Mouse (Mus musculus): ENCODE measurements around the gene Dock8. TPM values are rescaled to one million over a fixed set of nuclear protein-coding genes. Genes with fewer than 3 reads are reported as not detected.

The Dock8 gene
- polyA plus RNA-seq, 1 experiment from 2014 or later = 0.15 TPM

DNA sequence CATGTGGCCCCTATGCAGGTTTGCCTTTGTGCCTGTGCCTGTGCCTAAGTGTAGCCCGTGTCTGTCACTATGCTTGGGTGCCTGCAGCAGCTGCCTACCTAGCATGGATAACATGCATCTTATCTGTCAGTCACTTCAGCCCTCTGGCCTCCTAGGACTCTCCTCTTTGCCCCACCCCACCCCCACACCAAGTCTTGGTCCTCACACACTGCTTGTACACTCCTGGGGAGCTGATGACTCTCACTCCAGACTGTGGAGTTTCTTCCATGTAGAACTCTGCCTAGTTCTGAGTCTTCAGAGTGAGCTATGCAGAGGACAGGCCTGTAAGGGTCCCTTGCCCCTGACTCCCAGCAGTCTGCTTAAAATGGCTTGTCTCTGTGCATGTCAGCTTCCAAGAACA, 136.8 kb downstream of the Dock8 start:
- no peak overlapping the region for H3K4me2 ChIP-seq (ENCODE audit: low read length)
- no peak for ATAC-seq
- H3K27me3 ChIP-seq (ENCODE audit: control insufficient read depth, insufficient read depth, low read depth, low read length) = no peaks in the 10 kb centered on the region; the same call in 1 of the 2 replicates
- WGBS = 68% methylated on average over 1 of the region's 1 CpGs
- no peak overlapping the region for H3K27ac ChIP-seq (ENCODE audit: low read length)
- no peaks in the 10 kb centered on the region for H3K4me1 ChIP-seq (ENCODE audit: control insufficient read depth, insufficient read depth, low read length)
- no peaks in the 10 kb centered on the region for H3K36me3 ChIP-seq (ENCODE audit: control insufficient read depth, insufficient read depth, low read length)
- no peak overlapping the region for H3K4me3 ChIP-seq (ENCODE audit: low read depth, low read length)
- H3K9me3 ChIP-seq (replicated peaks; ENCODE audit: control insufficient read depth, low read length, poor library complexity, severe bottlenecking) = no peaks in the 10 kb centered on the region
- no peak overlapping the region for H3K9ac ChIP-seq (ENCODE audit: low read depth, low read length)

- ATAC-seq = no peak
- no peaks in the 10 kb centered on the region for H3K36me3 ChIP-seq (ENCODE audit: control insufficient read depth, insufficient read depth, low read length)
- WGBS = 88% methylated on average over 16 of the region's 16 CpGs
- H3K4me1 ChIP-seq (ENCODE audit: control insufficient read depth, insufficient read depth, low read length) = no peaks in the 10 kb centered on the region
- no peak overlapping the region for H3K27ac ChIP-seq (ENCODE audit: low read length)
- H3K4me3 ChIP-seq (ENCODE audit: low read depth, low read length) = no peak overlapping the region
- H3K9ac ChIP-seq (ENCODE audit: low read depth, low read length) = no peak overlapping the region
- no peak overlapping the region for H3K4me2 ChIP-seq (ENCODE audit: low read length)
- H3K9me3 ChIP-seq (replicated peaks; ENCODE audit: control insufficient read depth, low read length, poor library complexity, severe bottlenecking) = no peaks in the 10 kb centered on the region
- H3K27me3 ChIP-seq (ENCODE audit: control insufficient read depth, insufficient read depth, low read depth, low read length) = no peaks in the 10 kb centered on the region; the same call in 1 of the 2 replicates
These were observed 138.8 kb downstream of the Dock8 start for GRCm38 (mm10) chr19:25137907-25138820.

GRCm38 (mm10) chr19:25144110-25145028, 145.0 kb downstream of the Dock8 start:
- no peak overlapping the region for H3K27ac ChIP-seq (ENCODE audit: low read length)
- H3K36me3 ChIP-seq (ENCODE audit: control insufficient read depth, insufficient read depth, low read length) = no peaks in the 10 kb centered on the region
- no peaks in the 10 kb centered on the region for H3K4me1 ChIP-seq (ENCODE audit: control insufficient read depth, insufficient read depth, low read length)
- H3K4me2 ChIP-seq (ENCODE audit: low read length) = no peak overlapping the region
- ATAC-seq = no peak
- H3K27me3 ChIP-seq (ENCODE audit: control insufficient read depth, insufficient read depth, low read depth, low read length) = no peaks in the 10 kb centered on the region
- no peaks in the 10 kb centered on the region for H3K9me3 ChIP-seq (replicated peaks; ENCODE audit: control insufficient read depth, low read length, poor library complexity, severe bottlenecking)
- no peak overlapping the region for H3K9ac ChIP-seq (ENCODE audit: low read depth, low read length)
- no peak overlapping the region for H3K4me3 ChIP-seq (ENCODE audit: low read depth, low read length)
- WGBS = 53% methylated on average over 17 of the region's 17 CpGs

DNA sequence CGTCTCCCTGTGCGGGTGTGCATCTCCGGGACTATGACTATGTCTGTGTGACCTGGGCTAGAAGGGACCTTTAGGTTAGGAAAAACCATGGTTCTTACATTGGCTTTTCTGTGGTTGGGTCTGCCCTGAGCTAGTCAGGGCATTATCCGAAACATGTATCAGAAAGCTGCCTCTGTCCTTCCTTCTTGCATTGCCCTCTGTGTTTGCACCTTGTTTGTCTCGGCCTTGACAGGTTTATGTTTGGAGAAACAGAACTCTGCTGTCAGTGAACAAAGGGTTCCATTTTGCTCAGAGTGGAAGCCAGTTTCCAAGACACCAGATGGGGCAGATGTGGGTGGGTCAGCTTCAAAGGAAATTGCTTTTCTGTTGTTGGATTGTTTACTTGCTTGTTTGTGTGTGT, 145.8 kb downstream of the Dock8 start:
- Histone ChIP-seq H3K36me3 (ENCODE audit: control insufficient read depth, insufficient read depth, low read length) (no peaks in the 10 kb centered on the region), H3K27me3 (ENCODE audit: control insufficient read depth, insufficient read depth, low read depth, low read length) (no peaks in the 10 kb centered on the region), H3K4me1 (ENCODE audit: control insufficient read depth, insufficient read depth, low read length) (no peaks in the 10 kb centered on the region), H3K9ac (ENCODE audit: low read depth, low read length) (no peak overlapping the region), H3K9me3 (replicated peaks; ENCODE audit: control insufficient read depth, low read length, poor library complexity, severe bottlenecking) (no peaks in the 10 kb centered on the region), H3K4me3 (ENCODE audit: low read depth, low read length) (no peak overlapping the region), H3K27ac (ENCODE audit: low read length) (no peak overlapping the region), H3K4me2 (ENCODE audit: low read length) (no peak overlapping the region)
- 72% methylated on average over 5 of the region's 5 CpGs for WGBS
- no peak for ATAC-seq

- Histone ChIP-seq H3K4me2 (ENCODE audit: low read length) (no peak overlapping the region), H3K4me3 (ENCODE audit: low read depth, low read length) (no peak overlapping the region), H3K9ac (ENCODE audit: low read depth, low read length) (no peak overlapping the region), H3K4me1 (ENCODE audit: control insufficient read depth, insufficient read depth, low read length) (no peaks in the 10 kb centered on the region), H3K27me3 (ENCODE audit: control insufficient read depth, insufficient read depth, low read depth, low read length) (no peaks in the 10 kb centered on the region), H3K9me3 (replicated peaks; ENCODE audit: control insufficient read depth, low read length, poor library complexity, severe bottlenecking) (no peaks in the 10 kb centered on the region), H3K27ac (ENCODE audit: low read length) (no peak overlapping the region), H3K36me3 (ENCODE audit: control insufficient read depth, insufficient read depth, low read length) (no peaks in the 10 kb centered on the region)
- ATAC-seq = no peak
- 82% methylated on average over 4 of the region's 4 CpGs for WGBS
These were observed 146.8 kb downstream of the Dock8 start for GRCm38 (mm10) chr19:25146122-25146521.

- Histone ChIP-seq H3K36me3 (ENCODE audit: control insufficient read depth, insufficient read depth, low read length) (no peaks in the 10 kb centered on the region), H3K9ac (ENCODE audit: low read depth, low read length) (no peak overlapping the region), H3K4me2 (ENCODE audit: low read length) (no peak overlapping the region), H3K27ac (ENCODE audit: low read length) (no peak overlapping the region), H3K9me3 (replicated peaks; ENCODE audit: control insufficient read depth, low read length, poor library complexity, severe bottlenecking) (no peaks in the 10 kb centered on the region), H3K4me3 (ENCODE audit: low read depth, low read length) (no peak overlapping the region), H3K4me1 (ENCODE audit: control insufficient read depth, insufficient read depth, low read length) (no peaks in the 10 kb centered on the region), H3K27me3 (ENCODE audit: control insufficient read depth, insufficient read depth, low read depth, low read length) (no peaks in the 10 kb centered on the region)
- no peak for ATAC-seq
- WGBS = 68% methylated on average over 8 of the region's 8 CpGs
These were observed 150.5 kb downstream of the Dock8 start for GRCm38 (mm10) chr19:25149788-25150187.

DNA sequence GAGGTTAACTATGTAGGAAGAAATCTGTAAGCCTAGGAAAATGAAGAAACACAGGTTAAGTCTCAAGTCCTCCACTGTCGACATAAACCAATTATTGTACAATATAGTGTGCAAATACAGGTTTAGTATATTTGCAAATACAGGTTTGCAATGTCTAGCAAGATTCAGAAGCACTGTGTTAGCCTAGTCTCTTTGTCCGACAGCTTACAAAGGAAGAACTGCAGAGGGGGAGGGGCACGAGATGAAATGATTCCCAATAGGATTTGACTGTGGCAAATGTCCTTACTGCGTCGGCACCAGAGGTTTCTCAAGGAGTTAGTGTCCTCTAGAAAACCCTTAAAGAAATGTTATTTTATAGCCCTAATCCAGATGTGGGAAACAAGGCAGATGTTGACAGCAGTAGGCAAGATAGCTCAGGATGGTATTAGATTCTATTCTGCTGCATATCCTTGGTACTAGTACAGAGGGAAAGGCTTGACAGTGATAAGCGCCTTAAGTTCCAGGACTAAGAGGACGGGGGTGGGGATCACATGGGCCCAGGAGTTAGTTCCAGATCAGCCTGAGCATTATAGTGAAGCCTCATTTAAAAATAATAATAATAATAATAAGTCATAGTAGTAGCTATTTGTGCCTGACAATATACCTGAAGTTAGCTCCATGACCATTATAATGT, 155.3 kb downstream of the Dock8 start:
- H3K9me3 ChIP-seq (replicated peaks; ENCODE audit: control insufficient read depth, low read length, poor library complexity, severe bottlenecking) = no peaks in the 10 kb centered on the region
- no peak overlapping the region for H3K9ac ChIP-seq (ENCODE audit: low read depth, low read length)
- H3K4me3 ChIP-seq (ENCODE audit: low read depth, low read length) = no peak overlapping the region
- H3K36me3 ChIP-seq (ENCODE audit: control insufficient read depth, insufficient read depth, low read length) = no peaks in the 10 kb centered on the region
- 41% methylated on average over 7 of the region's 7 CpGs for WGBS
- no peak overlapping the region for H3K4me2 ChIP-seq (ENCODE audit: low read length)
- no peak overlapping the region for H3K27ac ChIP-seq (ENCODE audit: low read length)
- H3K27me3 ChIP-seq (ENCODE audit: control insufficient read depth, insufficient read depth, low read depth, low read length) = no peaks in the 10 kb centered on the region
- no peak for ATAC-seq
- H3K4me1 ChIP-seq (ENCODE audit: control insufficient read depth, insufficient read depth, low read length) = no peaks in the 10 kb centered on the region

DNA sequence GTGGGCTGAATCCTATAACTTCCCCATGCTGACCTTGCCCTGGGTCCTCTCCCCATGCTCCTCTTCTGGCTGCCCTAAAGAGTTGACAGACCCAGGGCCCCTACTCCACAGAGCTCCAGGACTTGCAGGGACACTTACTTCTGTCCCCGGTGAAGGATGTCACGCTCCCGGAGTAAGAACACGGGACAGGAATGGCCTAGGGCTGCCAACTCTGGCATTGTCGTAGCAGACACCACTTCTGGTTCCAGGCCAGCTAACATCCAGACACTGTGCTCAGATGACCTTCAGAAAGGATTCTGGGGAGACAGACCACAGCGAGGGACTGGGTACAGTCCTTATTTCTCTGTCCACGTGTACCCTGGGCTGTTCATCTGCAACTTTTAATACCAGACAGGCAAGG, 155.9 kb downstream of the Dock8 start:
- Histone ChIP-seq H3K4me3 (ENCODE audit: low read depth, low read length) (no peak overlapping the region), H3K4me1 (ENCODE audit: control insufficient read depth, insufficient read depth, low read length) (no peaks in the 10 kb centered on the region), H3K36me3 (ENCODE audit: control insufficient read depth, insufficient read depth, low read length) (no peaks in the 10 kb centered on the region), H3K4me2 (ENCODE audit: low read length) (no peak overlapping the region), H3K27ac (ENCODE audit: low read length) (no peak overlapping the region), H3K9ac (ENCODE audit: low read depth, low read length) (no peak overlapping the region), H3K9me3 (replicated peaks; ENCODE audit: control insufficient read depth, low read length, poor library complexity, severe bottlenecking) (no peaks in the 10 kb centered on the region), H3K27me3 (ENCODE audit: control insufficient read depth, insufficient read depth, low read depth, low read length) (no peaks in the 10 kb centered on the region)
- 84% methylated on average over 7 of the region's 7 CpGs for WGBS
- no peak for ATAC-seq

All from midbrain, embryonic 16.5 days (tissue).